Mouse (Mus musculus) gastrocnemius, adult 2 months (tissue): ENCODE results near the gene Safb2. TPM values are rescaled to one million over a fixed set of nuclear protein-coding genes. Genes with fewer than 3 reads are reported as not detected.

Experiments used
- DNase-seq: peaks from one replicate; pipeline ENCODE4 v3.0.0; 2022
- H3K27ac ChIP-seq: fragments of 200-600 bp; 2 replicates; pipeline ENCODE4 v1.8.1; 2022; ENCODE audit warnings: mild to moderate bottlenecking
- H3K4me3 ChIP-seq: fragments of 200-600 bp; 2 replicates; pipeline ENCODE4 v1.8.1; 2022; ENCODE audit warnings: mild to moderate bottlenecking, moderate library complexity
- CTCF ChIP-seq: fragments of 200-600 bp; IDR thresholded peaks from 2 replicates; pipeline ENCODE4 v1.8.1; 2022; ENCODE audit warnings: antibody characterized with exemption, mild to moderate bottlenecking, moderate library complexity
- intact Hi-C: fragments of 180-260 bp; cut with DNase I; formaldehyde crosslinking; loops from one replicate; pipeline ENCODE4 v1.15.1; 2025
- total RNA-seq, 2 experiments: library from RNA; stranded (reverse); gene quantifications; 2 replicates each; pipeline ENCODE4 v1.2.3; 2021

The Safb2 gene
- total RNA-seq, 2 experiments from 2014 or later, result 38.5 to 41.1 TPM

- H3K27ac ChIP-seq, result no peak overlapping the region
- DNase-seq, result no peak
- intact Hi-C loops, result loop anchor here (10.0 kb wide), 1 partner anchor 491 kb away; the partner anchor contains the start of gene Plin5
- H3K4me3 ChIP-seq, result no peak overlapping the region
- TF ChIP-seq CTCF, result no peak
Observed at GRCm38 (mm10) chr17:56605431-56605830, 21.0 kb upstream of the Safb2 start.

DNA sequence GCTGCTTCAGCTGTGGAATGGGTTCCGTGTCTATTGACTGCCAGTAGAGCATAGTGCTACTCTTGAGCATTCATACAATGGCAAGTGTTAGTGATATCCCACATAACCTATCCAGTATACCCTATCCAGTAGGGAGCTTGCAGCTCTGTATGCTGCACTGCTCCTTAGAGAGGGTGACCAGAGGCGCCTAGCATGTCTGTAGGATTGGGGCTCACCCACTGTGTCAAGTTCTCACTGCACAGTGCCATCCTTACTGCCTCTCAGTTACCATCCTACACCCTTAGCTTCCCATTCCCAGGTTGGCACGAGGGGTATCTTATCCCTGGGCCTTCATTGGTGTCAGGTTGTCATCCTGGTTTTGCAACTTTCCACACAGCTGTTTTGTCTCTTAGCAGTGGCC, 20.0 kb upstream of the Safb2 start:
- no peak overlapping the region for H3K4me3 ChIP-seq
- intact Hi-C loops, result loop anchor here (10.0 kb wide), 1 partner anchor 490 kb away; the partner anchor contains the start of gene Plin5

GRCm38 (mm10) chr17:56604070-56604380, 19.6 kb upstream of the Safb2 start:
- TF ChIP-seq CTCF, result no peak
- Histone ChIP-seq H3K4me3 (no peak overlapping the region), H3K27ac (no peak overlapping the region)
- intact Hi-C loops, result loop anchor here (10.0 kb wide), 1 partner anchor 489 kb away; the partner anchor contains the start of gene Plin5
- no peak for DNase-seq

More for the DNA sequence above, 20.0 kb upstream of the Safb2 start:
- H3K27ac ChIP-seq, result no peak overlapping the region
- no peak for TF ChIP-seq CTCF
- DNase-seq, result no peak

DNA sequence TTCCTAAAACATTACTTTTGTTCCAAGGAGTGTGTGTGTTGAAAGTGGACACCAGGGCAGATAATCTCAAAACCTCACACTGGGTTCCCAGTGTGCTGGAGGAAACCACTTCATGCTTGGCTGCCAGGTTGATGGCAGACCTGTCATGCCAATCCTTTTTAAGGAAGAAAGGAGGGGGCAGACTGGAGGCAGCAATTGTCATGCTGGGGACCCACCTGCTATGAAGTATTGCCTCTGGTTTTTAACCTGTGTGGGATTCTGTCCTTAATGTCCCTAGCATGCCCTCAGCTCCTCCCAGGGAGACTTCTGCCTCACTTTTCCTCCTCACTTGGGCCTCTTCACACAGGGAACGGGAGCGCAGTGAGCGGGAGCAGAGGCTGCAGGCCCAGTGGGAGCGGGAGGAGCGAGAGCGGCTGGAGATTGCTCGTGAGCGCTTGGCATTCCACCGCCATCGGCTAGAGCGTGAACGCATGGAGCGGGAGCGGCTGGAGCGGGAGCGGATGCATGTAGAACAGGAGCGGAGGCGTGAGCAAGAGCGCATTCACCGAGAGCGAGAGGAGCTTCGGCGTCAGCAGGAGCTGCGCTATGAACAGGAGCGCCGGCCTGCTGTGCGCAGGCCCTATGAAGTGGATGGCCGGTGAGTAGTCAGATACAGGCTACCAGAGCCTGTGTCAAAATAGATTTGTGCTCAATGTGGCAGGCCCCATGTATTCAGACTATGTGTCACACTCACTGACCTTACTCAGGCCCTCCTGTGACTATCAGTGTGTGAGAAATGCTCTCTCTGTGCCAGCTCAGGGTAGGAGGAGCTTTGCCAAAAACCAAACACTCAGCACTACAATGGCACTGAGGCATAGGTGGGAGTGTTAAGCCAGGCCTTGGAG, 19.0 kb upstream of the Safb2 start:
- TF ChIP-seq CTCF, result no peak
- no peak for DNase-seq
- no peak overlapping the region for H3K27ac ChIP-seq
- H3K4me3 ChIP-seq, result no peak overlapping the region
- intact Hi-C loops, result loop anchor here (10.0 kb wide), 1 partner anchor 489 kb away; the partner anchor contains the start of gene Plin5

DNA sequence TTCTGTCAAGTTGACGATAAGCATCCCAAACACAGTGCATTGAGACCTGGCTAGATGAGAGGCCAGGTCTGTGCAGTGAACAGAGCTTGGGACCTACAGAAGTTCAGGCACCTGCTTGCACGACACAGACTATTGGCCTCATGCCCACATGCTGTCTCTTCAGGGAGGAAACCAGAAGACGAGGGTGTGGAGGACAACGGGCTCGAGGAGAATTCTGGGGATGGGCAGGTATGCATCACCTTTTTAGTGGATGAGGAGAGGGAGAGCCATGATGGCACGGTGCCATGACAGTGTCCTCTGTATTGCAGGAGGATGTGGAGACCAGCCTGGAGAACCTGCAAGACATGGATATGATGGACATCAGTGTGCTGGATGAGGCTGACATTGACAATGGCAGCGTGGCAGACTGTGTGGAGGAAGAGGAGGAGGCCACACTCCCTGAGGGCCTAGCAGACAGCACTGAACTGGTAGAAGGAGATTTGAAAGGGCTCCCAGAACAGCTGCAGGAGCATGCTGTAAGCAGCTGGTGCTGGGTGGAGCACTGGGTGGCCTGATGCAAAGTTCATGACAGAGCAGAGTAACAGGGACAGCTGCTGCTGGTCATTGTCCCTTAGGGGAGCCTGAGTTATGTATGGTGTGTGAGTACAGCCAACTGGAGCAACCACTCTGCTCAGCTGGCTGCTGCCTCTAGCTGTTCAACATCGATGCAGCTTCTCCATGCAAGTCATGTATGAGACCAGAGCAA, 9.3 kb upstream of the Safb2 start:
- peak; percentile 39 for DNase-seq
- no peak for TF ChIP-seq CTCF
- intact Hi-C loops, result loop anchor here (2.0 kb wide), 1 partner anchor 15 kb away; the partner anchor contains the start of gene 2410015M20Rik
- H3K4me3 ChIP-seq, result no peak overlapping the region
- H3K27ac ChIP-seq, result peak overlapping the region; percentile 58

DNA sequence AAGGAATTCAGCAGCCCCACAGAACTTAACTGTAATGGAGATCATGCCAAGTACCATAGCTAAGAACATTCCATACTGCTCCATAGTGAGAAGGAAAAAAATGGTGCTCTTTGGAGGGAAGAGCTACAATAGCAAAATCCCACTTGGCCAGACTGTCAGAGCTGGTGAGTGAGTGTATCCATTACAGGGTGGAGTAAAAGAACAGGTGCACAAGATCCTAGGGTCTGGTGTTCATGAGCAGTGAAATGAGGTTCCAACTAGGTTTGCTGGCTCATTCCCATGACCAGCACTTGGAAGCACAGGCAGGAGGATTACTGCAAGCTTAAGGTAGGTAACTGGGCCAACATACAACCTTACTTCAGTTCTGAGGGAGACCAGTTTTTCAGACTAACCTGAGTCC, 8.2 kb upstream of the Safb2 start:
- intact Hi-C loops, result no loop called here
- Histone ChIP-seq H3K4me3 (no peak overlapping the region), H3K27ac (peak overlapping the region; percentile 58)
- TF ChIP-seq CTCF, result no peak
- DNase-seq, result peak; percentile 45

DNA sequence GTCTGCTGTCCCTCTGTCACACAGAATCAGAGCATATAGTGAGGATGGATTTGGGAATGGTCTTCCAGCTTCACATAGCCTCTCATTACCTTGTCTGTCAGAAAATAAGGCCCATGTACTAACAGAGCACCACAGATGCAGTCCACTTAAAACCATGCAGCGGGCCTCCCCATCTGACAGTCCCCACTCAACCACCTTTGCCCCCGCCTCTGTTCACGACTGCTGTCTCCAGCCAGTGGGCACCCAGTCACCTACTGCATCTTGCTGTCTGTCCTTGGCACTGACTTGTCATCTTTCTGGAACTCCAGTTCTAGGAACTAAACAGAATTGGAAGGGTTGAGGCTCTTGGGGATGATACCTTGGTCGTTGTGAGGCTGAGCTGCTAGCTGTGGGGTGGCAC, 4.5 kb upstream of the Safb2 start:
- no peak overlapping the region for H3K4me3 ChIP-seq
- no peak for TF ChIP-seq CTCF
- H3K27ac ChIP-seq, result no peak overlapping the region
- no peak for DNase-seq
- intact Hi-C loops, result no loop called here

DNA sequence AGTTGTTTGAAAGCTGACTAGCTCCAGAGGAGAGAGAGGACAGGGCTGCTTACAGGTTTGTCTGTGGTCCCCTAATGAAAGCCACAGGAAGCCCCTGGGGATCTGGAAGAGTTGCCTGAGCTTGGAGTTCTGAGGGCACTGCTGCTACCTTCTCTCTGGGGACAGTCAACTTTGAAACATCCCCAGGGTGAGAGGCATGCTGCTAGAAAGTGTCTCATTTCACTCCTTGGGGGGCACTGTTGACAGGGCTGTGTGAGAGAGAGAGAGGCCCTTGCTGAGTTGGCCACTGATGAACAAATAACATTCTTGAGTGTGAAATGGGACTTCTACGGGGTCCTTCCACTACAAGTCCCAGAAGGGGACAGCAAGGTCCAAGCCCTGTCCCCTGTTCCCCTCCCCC, 3.4 kb upstream of the Safb2 start:
- intact Hi-C loops, result no loop called here
- H3K27ac ChIP-seq, result no peak overlapping the region
- no peak for TF ChIP-seq CTCF
- no peak for DNase-seq
- peak overlapping the region; percentile 88 for H3K4me3 ChIP-seq

DNA sequence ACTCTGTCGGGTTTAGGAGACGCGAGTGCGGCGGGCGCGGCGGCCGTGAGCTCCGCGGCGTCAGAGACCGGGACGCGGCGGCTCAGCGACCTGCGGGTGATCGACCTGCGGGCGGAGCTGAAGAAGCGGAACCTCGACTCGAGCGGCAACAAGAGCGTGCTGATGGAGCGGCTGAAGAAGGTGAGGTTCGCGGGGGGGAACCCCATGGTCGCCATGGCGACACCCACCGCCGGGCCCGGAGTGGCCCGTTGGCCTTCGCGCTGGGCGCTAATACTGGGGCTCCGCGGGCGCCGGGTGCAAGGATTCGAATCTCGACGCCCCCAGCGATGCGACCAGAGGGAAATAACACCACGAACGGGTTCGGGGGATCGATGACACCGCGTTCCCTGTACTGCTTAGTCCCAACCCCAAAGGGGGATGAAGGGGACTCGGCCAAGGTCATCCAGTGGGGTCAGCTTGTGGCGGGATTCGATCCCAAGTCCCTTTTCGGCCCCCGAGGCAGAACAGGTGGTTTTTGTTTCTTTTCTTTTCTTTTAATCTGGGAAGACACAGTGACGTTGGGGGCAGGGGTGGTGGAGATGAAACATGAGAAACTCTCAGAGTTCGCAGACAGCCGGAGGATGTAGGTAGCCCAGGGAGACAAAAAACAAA, 911 bp upstream of the Safb2 start:
- intact Hi-C loops, result no loop called here
- H3K4me3 ChIP-seq, result peak overlapping the region; percentile 88
- H3K27ac ChIP-seq, result peak overlapping the region; percentile 100
- DNase-seq, result peak; percentile 67
- TF ChIP-seq CTCF, result no peak

- H3K27ac ChIP-seq, result peak overlapping the region; percentile 100
- no peak for TF ChIP-seq CTCF
- DNase-seq, result peak; percentile 80
- H3K4me3 ChIP-seq, result peak overlapping the region; percentile 88
- intact Hi-C loops, result no loop called here
Observed at GRCm38 (mm10) chr17:56583611-56584256, 651 bp downstream of the Safb2 start.

DNA sequence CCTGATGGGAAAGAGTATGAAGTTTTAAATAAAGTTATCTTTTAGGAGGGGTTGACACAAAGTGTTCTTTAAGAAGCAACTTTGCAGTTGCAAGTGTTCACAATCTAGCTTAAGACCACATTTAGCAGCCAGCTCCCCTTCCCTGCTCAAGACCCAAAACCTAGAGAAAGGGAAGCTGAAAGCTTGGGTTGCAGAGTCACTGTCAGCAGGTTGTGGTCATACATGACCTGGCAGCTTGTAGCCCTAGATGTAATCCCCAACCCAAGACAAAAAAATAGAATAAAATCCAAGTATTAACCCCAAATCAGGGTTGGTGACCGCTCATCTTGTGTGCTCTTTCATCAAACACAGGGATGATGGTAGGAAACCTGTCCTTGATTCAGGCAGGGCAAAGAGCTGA, 1.3 kb downstream of the Safb2 start:
- intact Hi-C loops, result no loop called here
- DNase-seq, result no peak
- TF ChIP-seq CTCF, result no peak

GRCm38 (mm10) chr17:56572939-56573338, 11.4 kb downstream of the Safb2 start:
- intact Hi-C loops, result no loop called here
- no peak for TF ChIP-seq CTCF
- no peak for DNase-seq
- H3K27ac ChIP-seq, result no peak overlapping the region
- no peak overlapping the region for H3K4me3 ChIP-seq

More for the DNA sequence above, 1.3 kb downstream of the Safb2 start:
- Histone ChIP-seq H3K27ac (peak overlapping the region; percentile 100), H3K4me3 (peak overlapping the region; percentile 88)
